Mouse (Mus musculus) effector memory CD4-positive, alpha-beta T cell, adult 7 months (primary cell): ENCODE measurements around the gene Hist1h2bf. TPM values are rescaled to one million over a fixed set of nuclear protein-coding genes. Genes with fewer than 3 reads are reported as not detected.

Experiments used
- polyA plus RNA-seq: library from polyadenylated mRNA; unstranded; fragments of 100-300 nt; shearing (Covaris generic); gene quantifications from one replicate; pipeline ENCODE4 v1.2.1, GENCODE M21; 2017

Hist1h2bf gene
- polyA plus RNA-seq: not detected

GRCm38 (mm10) chr13:23573898-23574524 lies at the start of gene Hist1h2bf, which contains the start of gene Hist1h2ad:
Gene Hist1h2bf, minus strand, starts transcription at chr13:23574196.
Gene Hist1h2ad, plus strand, starts transcription at chr13:23574381.

GRCm38 (mm10) chr13:23622175-23622671 lies 48.2 kb upstream of the Hist1h2bf start, which contains the start of gene Hist1h1e:
Gene Hist1h1e, minus strand, starts transcription at chr13:23622558.

GRCm38 (mm10) chr13:23620733-23621531 lies 46.9 kb upstream of the Hist1h2bf start, which contains the start of gene Hist1h2be:
Gene Hist1h2be, minus strand, starts transcription at chr13:23621124.

GRCm38 (mm10) chr13:23581408-23582218 lies 7.6 kb upstream of the Hist1h2bf start, which contains the start of gene Hist1h4d:
Gene Hist1h4d, plus strand, starts transcription at chr13:23581598.

GRCm38 (mm10) chr13:23575271-23575851 lies 1.4 kb upstream of the Hist1h2bf start, which contains the start of gene Hist1h3d:
Gene Hist1h3d, plus strand, starts transcription at chr13:23575763.

GRCm38 (mm10) chr13:23571022-23571503 lies 2.9 kb downstream of the Hist1h2bf start, which contains the start of the genes Hist1h2ae and Hist1h2bg:
Gene Hist1h2ae, minus strand, starts transcription at chr13:23571220.
Gene Hist1h2bg, plus strand, starts transcription at chr13:23571396.

GRCm38 (mm10) chr13:23561883-23562659 lies 11.9 kb downstream of the Hist1h2bf start, which contains the start of gene Hist1h3e:
Gene Hist1h3e, minus strand, starts transcription at chr13:23562369.

GRCm38 (mm10) chr13:23552962-23553361 lies 21.0 kb downstream of the Hist1h2bf start, which contains the start of gene Hist1h1d:
Gene Hist1h1d, plus strand, starts transcription at chr13:23553262.

GRCm38 (mm10) chr13:23551146-23551834 lies 22.7 kb downstream of the Hist1h2bf start, which contains the start of gene Hist1h4f:
Gene Hist1h4f, minus strand, starts transcription at chr13:23551648.

GRCm38 (mm10) chr13:23543965-23544786 lies 29.8 kb downstream of the Hist1h2bf start, which contains the start of gene Hist1h3f:
Gene Hist1h3f, plus strand, starts transcription at chr13:23544052.

GRCm38 (mm10) chr13:23542999-23543607 lies 30.9 kb downstream of the Hist1h2bf start, which contains the start of gene Hist1h2bh:
Gene Hist1h2bh, minus strand, starts transcription at chr13:23543392.

GRCm38 (mm10) chr13:23535137-23536075 lies 38.6 kb downstream of the Hist1h2bf start, which contains the start of gene Hist1h3g:
Gene Hist1h3g, plus strand, starts transcription at chr13:23535422.

GRCm38 (mm10) chr13:23533560-23534367 lies 40.2 kb downstream of the Hist1h2bf start, which contains the start of gene Hist1h2af:
Gene Hist1h2af, plus strand, starts transcription at chr13:23533906.

GRCm38 (mm10) chr13:23530901-23531875 lies 42.8 kb downstream of the Hist1h2bf start, which contains the start of gene Hist1h4h:
Gene Hist1h4h, plus strand, starts transcription at chr13:23531050.

